Mouse (Mus musculus): Measurements from ENCODE around the gene Cdc42ep4.
A peak's percentile ranks its signal among the peaks of the same experiment; 100 is the strongest.

The Cdc42ep4 gene

GRCm38 (mm10) chr11:113725235-113726048 is 26.2 kb downstream of the Cdc42ep4 start:
- DNase-seq (ENCODE audit: low spot score) = no peak

- DNase-seq (ENCODE audit: low spot score) = no peak
Measured at GRCm38 (mm10) chr11:113722405-113723090, 29.1 kb downstream of the Cdc42ep4 start.

GRCm38 (mm10) chr11:113717767-113718424 is 33.8 kb downstream of the Cdc42ep4 start:
- DNase-seq (ENCODE audit: low spot score) = no peak

GRCm38 (mm10) chr11:113716132-113716531 is 35.5 kb downstream of the Cdc42ep4 start:
- no peak for DNase-seq (ENCODE audit: low spot score)

GRCm38 (mm10) chr11:113715078-113715674 is 36.5 kb downstream of the Cdc42ep4 start:
- no peak for DNase-seq (ENCODE audit: low spot score)

GRCm38 (mm10) chr11:113711061-113711460 is 40.6 kb downstream of the Cdc42ep4 start:
- DNase-seq (ENCODE audit: low spot score) = no peak

- no peak for DNase-seq (ENCODE audit: low spot score)
Measured at GRCm38 (mm10) chr11:113710257-113710777, 41.4 kb downstream of the Cdc42ep4 start.

GRCm38 (mm10) chr11:113709731-113710256 is 41.9 kb downstream of the Cdc42ep4 start, which contains the start of gene Cpsf4l:
TSS of gene Cpsf4l (minus strand) at chr11:113710017.
- no peak for DNase-seq (ENCODE audit: low spot score)

GRCm38 (mm10) chr11:113709272-113709671 is 42.4 kb downstream of the Cdc42ep4 start:
- no peak for DNase-seq (ENCODE audit: low spot score)

GRCm38 (mm10) chr11:113708629-113709213 is 43.0 kb downstream of the Cdc42ep4 start:
- no peak for DNase-seq (ENCODE audit: low spot score)

GRCm38 (mm10) chr11:113705966-113706652 is 45.6 kb downstream of the Cdc42ep4 start:
- DNase-seq (ENCODE audit: low spot score) = no peak

GRCm38 (mm10) chr11:113703758-113704157 is 47.9 kb downstream of the Cdc42ep4 start:
- DNase-seq (ENCODE audit: low spot score) = peak; percentile 79

GRCm38 (mm10) chr11:113699643-113700042 is 52.0 kb downstream of the Cdc42ep4 start:
- DNase-seq (ENCODE audit: low spot score) = no peak

GRCm38 (mm10) chr11:113698013-113698545 is 53.6 kb downstream of the Cdc42ep4 start:
- DNase-seq (ENCODE audit: low spot score) = no peak

GRCm38 (mm10) chr11:113697571-113697970 is 54.1 kb downstream of the Cdc42ep4 start:
- no peak for DNase-seq (ENCODE audit: low spot score)

- DNase-seq (ENCODE audit: low spot score) = no peak
Measured at GRCm38 (mm10) chr11:113691851-113692250, 59.8 kb downstream of the Cdc42ep4 start.

- DNase-seq (ENCODE audit: low spot score) = no peak
Measured at GRCm38 (mm10) chr11:113691318-113691717, 60.4 kb downstream of the Cdc42ep4 start.

GRCm38 (mm10) chr11:113690506-113690905 is 61.2 kb downstream of the Cdc42ep4 start:
- no peak for DNase-seq (ENCODE audit: low spot score)

- no peak for DNase-seq (ENCODE audit: low spot score)
Measured at GRCm38 (mm10) chr11:113687031-113687430, 64.7 kb downstream of the Cdc42ep4 start.

GRCm38 (mm10) chr11:113684707-113685426 is 66.8 kb downstream of the Cdc42ep4 start:
- no peak for DNase-seq (ENCODE audit: low spot score)
